Mouse (Mus musculus): ENCODE results near the gene Syn3.

DNA sequence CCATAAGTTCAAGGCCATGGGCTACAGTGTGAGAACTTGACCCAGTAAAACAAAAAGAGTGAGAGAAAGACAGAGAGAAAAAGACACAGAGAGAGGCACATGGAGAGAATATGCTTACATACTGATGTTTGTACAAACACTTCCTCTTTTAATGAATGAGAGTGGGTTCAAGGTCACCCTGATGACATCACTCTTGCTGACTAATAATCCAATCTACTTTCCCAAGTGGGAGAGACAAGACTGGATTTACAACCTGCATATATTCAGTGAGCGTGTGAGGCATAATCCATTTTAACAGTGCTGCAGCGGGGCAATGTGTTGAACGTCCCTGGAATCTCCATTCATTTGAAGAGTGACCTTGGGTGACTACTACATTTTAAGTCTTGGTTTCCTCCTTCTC lies 256.0 kb downstream of the Syn3 start:
- TF ChIP-seq CTCF (IDR thresholded peaks at IDR 0.05; ENCODE audit: borderline replicate concordance, insufficient read depth, low read depth, low read length) (no peak), POLR2A (IDR thresholded peaks at IDR 0.05; ENCODE audit: borderline replicate concordance, insufficient read depth, low read length) (no peak)
